Mouse (Mus musculus) bone marrow macrophage, adult 2 months (primary cell): ENCODE measurements around the gene Olfr766-ps1. TPM values are rescaled to one million over a fixed set of nuclear protein-coding genes. Genes with fewer than 3 reads are reported as not detected.

Source experiments
- H3K27ac ChIP-seq: 2 replicates; pipeline ENCODE4 v1.5.1; 2012; ENCODE audit warnings: low read depth, low read length; ENCODE audit not compliant: insufficient read depth
- H3K4me1 ChIP-seq: 2 replicates; pipeline ENCODE4 v1.6.1; 2012; ENCODE audit warnings: low read length; ENCODE audit not compliant: control insufficient read depth, insufficient read depth
- H3K4me3 ChIP-seq: 2 replicates; pipeline ENCODE4 v1.5.1; 2012; ENCODE audit warnings: mild to moderate bottlenecking, low read length, moderate library complexity; ENCODE audit not compliant: insufficient read depth
- CTCF ChIP-seq: IDR thresholded peaks from 2 replicates; pipeline ENCODE4 v1.5.1; 2012; ENCODE audit warnings: low read depth, mild to moderate bottlenecking, low read length, moderate library complexity
- POLR2A ChIP-seq: IDR thresholded peaks from 2 replicates; pipeline ENCODE4 v1.6.1; 2012; ENCODE audit warnings: mild to moderate bottlenecking, low read depth, low read length, borderline replicate concordance
- polyA plus RNA-seq: library from polyadenylated mRNA; stranded (reverse); fragments of >200 nt; gene quantifications from 2 replicates; pipeline ENCODE4 v1.2.4, GENCODE M21; 2012; ENCODE audit not compliant: missing spikeins, insufficient read depth, insufficient read length

Olfr766-ps1 gene
- polyA plus RNA-seq, 1 experiment: not detected

DNA sequence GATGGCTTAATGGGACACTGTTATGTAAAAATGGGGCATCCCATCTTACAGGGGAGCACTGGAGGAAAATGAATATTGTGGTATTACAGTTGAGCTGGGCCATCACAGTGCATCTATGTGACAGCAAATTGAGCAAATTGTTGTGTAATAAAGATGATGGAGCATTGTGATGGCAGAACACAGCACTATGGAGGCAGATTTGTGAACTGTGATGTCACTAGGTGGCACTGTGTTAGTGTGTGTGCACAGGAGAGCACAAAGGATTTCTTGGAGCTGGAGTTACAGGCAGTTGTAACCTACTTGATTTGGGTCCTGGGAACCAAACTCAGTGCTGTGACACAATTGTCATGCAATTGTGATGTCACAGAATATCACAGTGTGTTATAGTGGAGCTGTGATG lies 45.5 kb downstream of the Olfr766-ps1 start:
- no peak for TF ChIP-seq POLR2A
- TF ChIP-seq CTCF: no peak
- Histone ChIP-seq H3K4me3 (no peak overlapping the region), H3K27ac (no peak overlapping the region)

DNA sequence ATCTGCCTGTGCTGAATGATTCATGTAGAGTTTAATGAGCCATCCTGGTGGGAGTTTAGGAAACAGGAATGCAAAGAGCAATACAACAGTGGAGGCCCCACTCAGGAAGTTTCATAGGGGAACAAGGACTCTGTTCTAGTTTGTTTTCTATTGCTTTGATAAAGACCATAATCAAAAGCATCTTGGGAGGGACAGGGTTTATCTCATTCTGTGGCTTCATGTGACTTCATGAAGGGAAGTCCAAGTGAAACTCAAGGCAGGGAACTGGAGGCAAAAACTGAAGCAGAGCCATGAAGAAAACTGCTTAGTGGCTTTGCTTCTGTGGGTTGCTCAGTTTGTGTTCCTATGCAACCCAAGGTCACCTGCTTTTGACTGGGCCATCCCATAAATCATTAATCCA lies 54.3 kb downstream of the Olfr766-ps1 start:
- Histone ChIP-seq H3K27ac (no peak overlapping the region), H3K4me3 (no peak overlapping the region), H3K4me1 (no peaks in the 10 kb centered on the region)
- TF ChIP-seq POLR2A (no peak), CTCF (no peak)

More for the DNA sequence above, 45.5 kb downstream of the Olfr766-ps1 start:
- no peaks in the 10 kb centered on the region for H3K4me1 ChIP-seq

Other genes with a start within 250 kb of the Olfr766-ps1 start
- gene Ormdl2, start 247.3 kb downstream of the Olfr766-ps1 start, polyA plus RNA-seq: 78.1 and 83.5 TPM in 2 replicates
- not detected in 2 replicates for gene Gdf11, start 177.3 kb downstream of the Olfr766-ps1 start, polyA plus RNA-seq
- gene Cd63, start 168.0 kb downstream of the Olfr766-ps1 start, polyA plus RNA-seq: 751 and 791 TPM in 2 replicates
- gene Rdh5, start 146.1 kb downstream of the Olfr766-ps1 start, polyA plus RNA-seq: 4.6 and 7.5 TPM in 2 replicates
- 125 TPM in 2 replicates for gene Bloc1s1, start 144.9 kb downstream of the Olfr766-ps1 start, polyA plus RNA-seq
- 0.17 TPM in 1 of 2 replicates, not detected in the other for gene Itga7, start 135.2 kb downstream of the Olfr766-ps1 start, polyA plus RNA-seq
- gene Mettl7b, start 108.0 kb downstream of the Olfr766-ps1 start, polyA plus RNA-seq: not detected in 2 replicates
- gene Olfr9, start 79.5 kb downstream of the Olfr766-ps1 start, polyA plus RNA-seq: not detected in 2 replicates
- gene Olfr763, start 58.2 kb downstream of the Olfr766-ps1 start, polyA plus RNA-seq: not detected in 2 replicates
- not detected in 2 replicates for gene Olfr764-ps1, start 29.1 kb downstream of the Olfr766-ps1 start, polyA plus RNA-seq
- not detected in 2 replicates for gene Olfr765, start 19.0 kb downstream of the Olfr766-ps1 start, polyA plus RNA-seq
- not detected in 2 replicates for gene Olfr767, start 13.9 kb upstream of the Olfr766-ps1 start, polyA plus RNA-seq
- not detected in 2 replicates for gene Olfr768, start 30.4 kb upstream of the Olfr766-ps1 start, polyA plus RNA-seq
- not detected in 2 replicates for gene Olfr769, start 48.9 kb upstream of the Olfr766-ps1 start, polyA plus RNA-seq
- not detected in 2 replicates for gene Olfr770, start 70.0 kb upstream of the Olfr766-ps1 start, polyA plus RNA-seq
- not detected in 2 replicates for gene Olfr771, start 95.8 kb upstream of the Olfr766-ps1 start, polyA plus RNA-seq
- gene Olfr772, start 108.9 kb upstream of the Olfr766-ps1 start, polyA plus RNA-seq: not detected in 2 replicates
- not detected in 2 replicates for gene Olfr773, start 118.4 kb upstream of the Olfr766-ps1 start, polyA plus RNA-seq
- not detected in 2 replicates for gene Olfr774, start 167.2 kb upstream of the Olfr766-ps1 start, polyA plus RNA-seq
- gene Olfr775, start 179.4 kb upstream of the Olfr766-ps1 start, polyA plus RNA-seq: not detected in 2 replicates
- gene Olfr776, start 190.2 kb upstream of the Olfr766-ps1 start, polyA plus RNA-seq: not detected in 2 replicates
- 0.15 TPM in 1 of 2 replicates, not detected in the other for gene Olfr777, start 202.5 kb upstream of the Olfr766-ps1 start, polyA plus RNA-seq
- not detected in 2 replicates for gene Olfr780, start 249.1 kb upstream of the Olfr766-ps1 start, polyA plus RNA-seq